In genomic region chr2:128746621-128747151, GRCm38 (mm10) we compare ENCODE assay signal across 7 mouse cellular contexts. TPM values are rescaled to one million over a fixed set of nuclear protein-coding genes. Genes with fewer than 3 reads are reported as not detected.
DNase-seq lines count a peak whose midpoint lies in the region; ATAC-seq lines count a peak whose summit lies in the region.

No protein-coding gene starts in this region.

- H3K27me3 ChIP-seq in neural tube, embryonic 15.5 days (replicated peaks) = no peaks in the 10 kb centered on the region
- H3K27me3 ChIP-seq in heart, embryonic 14.5 days (ENCODE audit: control insufficient read depth, insufficient read depth, low read length) = no peaks in the 10 kb centered on the region
- no peaks in the 10 kb centered on the region for H3K27me3 ChIP-seq in limb, embryonic 11.5 days (ENCODE audit: control insufficient read depth, insufficient read depth, low read length)

- no peak overlapping the region for H3K4me2 ChIP-seq in neural tube, embryonic 15.5 days
- H3K4me2 ChIP-seq in heart, embryonic 14.5 days (ENCODE audit: low read length) = no peak overlapping the region
- H3K4me2 ChIP-seq in limb, embryonic 11.5 days (ENCODE audit: low read depth, severe bottlenecking) = no peak overlapping the region

- WGBS in neural tube, embryonic 15.5 days = 68% methylated on average over 5 of the region's 5 CpGs
- 58% methylated on average over 5 of the region's 5 CpGs for WGBS in heart, embryonic 14.5 days
- WGBS in limb, embryonic 11.5 days = 71% methylated on average over 5 of the region's 5 CpGs

- DNase-seq in neural tube, embryonic 10.5 days (ENCODE audit: extremely low spot score, low spot score) = no peak
- DNase-seq in limb, embryonic 11.5 days (ENCODE audit: low spot score) = no peak
- DNase-seq in testis, postnatal 14 days (ENCODE audit: low spot score) = peak; percentile 53
- DNase-seq in spleen, postnatal 10 days (ENCODE audit: low spot score in 2 of 2) = no peak
- DNase-seq in natural killer cell, adult 2 months (ENCODE audit: low spot score in 2 of 2) = no peak

- H3K4me3 ChIP-seq in neural tube, embryonic 15.5 days (replicated peaks) = no peak overlapping the region
- H3K4me3 ChIP-seq in heart, embryonic 14.5 days (ENCODE audit: control insufficient read depth in 1 of 2, insufficient read depth in 1 of 2, low read depth in 1 of 2, low read length in 2 of 2) = no peak overlapping the region
- H3K4me3 ChIP-seq in limb, embryonic 11.5 days (ENCODE audit: low read depth, low read length) = no peak overlapping the region

- no peaks in the 10 kb centered on the region for H3K9me3 ChIP-seq in neural tube, embryonic 15.5 days (replicated peaks)
- H3K9me3 ChIP-seq in heart, embryonic 14.5 days (ENCODE audit: control insufficient read depth, low read length) = no peaks in the 10 kb centered on the region
- H3K9me3 ChIP-seq in limb, embryonic 11.5 days (ENCODE audit: control insufficient read depth, low read length) = no peaks in the 10 kb centered on the region

- ATAC-seq in neural tube, embryonic 15.5 days (ENCODE audit: low FRiP score) = no peak
- no peak for ATAC-seq in heart, embryonic 14.5 days (ENCODE audit: insufficient number of reproducible peaks, insufficient read depth, low FRiP score, low read depth)
- no peak for ATAC-seq in limb, embryonic 11.5 days (ENCODE audit: insufficient number of reproducible peaks, low FRiP score, low TSS enrichment, low read depth)

- H3K27ac ChIP-seq in neural tube, embryonic 15.5 days (replicated peaks) = 0 out of 2 replicates have a peak overlapping the region, but pooled peaks have one; percentile 9
- peak overlapping the region; percentile 29 to 47 for H3K27ac ChIP-seq in heart, embryonic 14.5 days (replicated peaks in 1 of 2; ENCODE audit: control insufficient read depth in 1 of 2, insufficient read depth in 1 of 2, low read depth in 2 of 2, low read length in 2 of 2)
- H3K27ac ChIP-seq in limb, embryonic 11.5 days (replicated peaks; ENCODE audit: low read depth, low read length) = 0 out of 2 replicates have a peak overlapping the region, but pooled peaks have one; percentile 30

- H3K36me3 ChIP-seq in neural tube, embryonic 15.5 days = no peaks in the 10 kb centered on the region
- H3K36me3 ChIP-seq in heart, embryonic 14.5 days (ENCODE audit: control insufficient read depth, insufficient read depth, low read length) = no peaks in the 10 kb centered on the region
- no peaks in the 10 kb centered on the region; the same call in 1 of the 2 replicates for H3K36me3 ChIP-seq in limb, embryonic 11.5 days (ENCODE audit: control insufficient read depth, insufficient read depth, low read length)

- no peak overlapping the region for H3K9ac ChIP-seq in neural tube, embryonic 15.5 days (replicated peaks)
- H3K9ac ChIP-seq in heart, embryonic 14.5 days (ENCODE audit: low read length) = no peak overlapping the region
- no peak overlapping the region for H3K9ac ChIP-seq in limb, embryonic 11.5 days (ENCODE audit: low read length)

- H3K4me1 ChIP-seq in neural tube, embryonic 15.5 days = peaks cover 4% of the 10 kb centered on the region; the same call in 1 of the 2 replicates
- H3K4me1 ChIP-seq in heart, embryonic 14.5 days (ENCODE audit: control insufficient read depth in 2 of 2, insufficient read depth in 2 of 2, low read length in 2 of 2) = peaks cover 24 to 33% of the 10 kb centered on the region in 2 experiments
- H3K4me1 ChIP-seq in limb, embryonic 11.5 days (ENCODE audit: control insufficient read depth, insufficient read depth, low read length) = peaks cover 16% of the 10 kb centered on the region; the same call in 1 of the 2 replicates

RNA-seq across cellular contexts. Expression of gene Mertk, which starts 47.9 kb away (rescaled TPM):
- polyA plus RNA-seq in neural tube, embryonic 15.5 days (2015; fragmentation: Nextera tagmentation; extraction: Ambion mirVana) = 2.2 and 3.1 TPM in 2 replicates
- polyA plus RNA-seq in heart, embryonic 14.5 days (2014; fragmentation: Nextera tagmentation; extraction: Ambion mirVana) = 4.9 and 5.4 TPM in 2 replicates
- polyA plus RNA-seq in limb, embryonic 11.5 days (2014; fragmentation: Nextera tagmentation; extraction: Ambion mirVana) = 22.5 and 23.8 TPM in 2 replicates

RNA-seq across cellular contexts. Expression of gene Anapc1, which starts 59.5 kb away (rescaled TPM):
- polyA plus RNA-seq in neural tube, embryonic 15.5 days (2015; fragmentation: Nextera tagmentation; extraction: Ambion mirVana) = 34.2 and 40.9 TPM in 2 replicates
- 48.5 and 51.0 TPM in 2 replicates for polyA plus RNA-seq in heart, embryonic 14.5 days (2014; fragmentation: Nextera tagmentation; extraction: Ambion mirVana)
- polyA plus RNA-seq in limb, embryonic 11.5 days (2014; fragmentation: Nextera tagmentation; extraction: Ambion mirVana) = 99.7 and 103 TPM in 2 replicates
